Mouse (Mus musculus) CD8-positive naive resting alpha-beta T cell, adult 57 days (primary cell): ENCODE data around the gene Tns2. TPM values are rescaled to one million over a fixed set of nuclear protein-coding genes. Genes with fewer than 3 reads are reported as not detected.

Experiments used
- total RNA-seq: library from RNA; stranded (reverse); gene quantifications from one replicate; pipeline ENCODE4 v1.2.4, GENCODE M21; 2023

Tns2 gene
- 0.73 TPM for total RNA-seq

DNA sequence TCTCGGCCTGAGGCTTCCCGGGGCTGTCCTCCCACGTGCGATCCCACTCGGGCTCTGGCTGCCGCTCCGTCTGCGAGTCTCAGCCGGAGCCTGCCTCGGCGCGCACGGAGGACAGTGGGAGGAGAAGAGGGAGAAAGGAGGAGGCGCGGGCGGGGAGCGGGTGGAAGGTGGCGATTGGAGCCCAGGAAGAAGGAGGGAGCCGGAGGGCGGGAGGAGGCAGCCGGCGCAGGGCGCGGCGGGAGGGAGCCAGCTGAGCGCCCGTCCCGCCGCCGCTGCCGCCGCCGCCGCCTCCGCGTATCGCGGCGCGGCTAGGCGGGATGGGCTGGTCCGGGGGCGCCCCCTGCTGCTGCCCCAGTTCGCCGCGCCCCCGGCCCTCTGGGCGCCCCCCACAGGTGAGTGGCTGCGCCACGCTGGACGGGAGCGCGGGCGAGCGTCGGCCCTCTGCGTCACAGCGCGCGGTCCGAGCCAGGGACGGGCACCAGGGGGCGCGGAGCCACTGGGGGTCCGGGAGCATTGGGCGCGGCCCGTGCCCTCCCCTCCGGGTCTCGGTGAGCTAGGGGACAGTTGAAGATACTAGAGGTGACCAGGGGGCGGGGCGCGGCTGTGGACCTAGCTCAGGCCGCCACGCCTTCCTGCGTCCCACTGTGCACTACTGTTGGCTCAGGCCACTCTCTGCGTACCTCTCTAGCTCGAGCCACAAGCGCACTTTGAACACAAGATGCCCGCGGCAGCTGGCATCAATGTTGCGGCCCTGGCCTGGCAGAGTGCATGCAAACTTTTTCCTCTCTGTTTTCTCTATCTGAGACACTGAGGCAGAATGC, at the start of gene Tns2:
Tns2 (plus strand) TSS at position 253 of the 821 bp plus-strand sequence.

DNA sequence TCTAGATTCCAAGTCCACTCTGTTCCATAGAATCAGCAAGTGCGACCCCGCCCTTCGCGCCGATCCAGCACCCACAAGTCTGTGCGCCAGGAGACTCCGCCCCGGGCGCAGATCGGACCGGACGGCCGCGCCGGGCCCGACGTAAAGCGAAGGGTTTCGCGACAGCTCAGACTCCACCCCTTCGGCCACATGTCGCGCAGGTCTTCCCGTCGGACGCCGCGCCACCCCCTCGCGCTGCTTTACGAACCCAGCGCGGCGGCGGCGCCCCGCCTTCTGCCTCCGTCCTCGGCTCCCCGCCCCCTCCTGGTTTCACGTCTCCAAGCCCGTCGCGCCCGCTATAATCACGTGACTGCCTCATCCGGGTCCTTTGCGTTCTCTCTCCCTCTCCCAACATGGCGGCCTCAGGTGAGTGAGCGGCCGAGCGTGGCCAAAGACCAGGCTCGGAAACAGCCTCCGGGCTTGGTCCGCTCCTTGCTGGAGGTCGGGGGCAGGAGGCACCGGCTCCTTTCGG, 26.6 kb upstream of the Tns2 start, which contains the start of gene Eif4b:
Eif4b (plus strand) TSS at position 215 of the 511 bp plus-strand sequence.

DNA sequence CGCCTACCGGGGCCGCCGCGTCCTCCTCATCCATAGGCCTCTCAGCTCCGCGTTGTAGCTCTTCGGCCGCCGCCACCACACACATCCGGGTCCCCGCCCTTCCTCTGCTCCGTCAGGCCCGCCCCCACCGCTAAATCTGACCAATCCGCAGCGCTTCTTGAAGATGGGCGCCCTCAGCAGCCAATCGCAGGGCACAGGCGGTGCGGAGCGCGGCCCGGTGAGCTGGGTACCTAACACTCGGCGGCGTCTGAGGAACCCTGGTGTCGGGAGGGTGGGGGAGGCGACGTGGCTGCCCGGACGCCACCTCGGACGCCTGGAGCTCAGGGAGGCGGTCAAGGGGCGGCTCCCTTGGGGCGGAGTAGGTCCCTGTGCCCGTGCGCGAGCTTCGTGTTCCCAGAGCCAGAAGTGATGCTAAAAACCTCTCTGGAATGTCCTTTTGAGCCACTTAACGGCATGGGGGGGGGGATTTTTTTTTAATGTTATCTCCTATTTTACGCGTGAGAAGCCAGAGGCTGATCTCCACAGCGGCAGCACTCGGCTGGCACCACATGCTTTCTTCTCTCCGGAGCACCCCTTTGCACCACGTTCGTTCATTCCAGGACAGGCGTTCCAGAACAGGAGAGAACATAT, 36.0 kb downstream of the Tns2 start, which contains the start of gene Spryd3:
Spryd3 (minus strand) TSS at position 106 of the 630 bp plus-strand sequence.

GRCm38 (mm10) chr15:102144274-102144711, 44.1 kb downstream of the Tns2 start, which contains the start of gene Igfbp6:
Igfbp6 (plus strand) TSS chr15:102144362.

GRCm38 (mm10) chr15:102150301-102151135, 50.3 kb downstream of the Tns2 start, which contains the start of gene Soat2:
Soat2 (plus strand) TSS chr15:102150526.

Other genes with a start within 250 kb of the Tns2 start
- gene Krt1, start 249.6 kb upstream of the Tns2 start, total RNA-seq = not detected
- not detected for gene Krt77, start 230.7 kb upstream of the Tns2 start, total RNA-seq
- gene Krt76, start 207.5 kb upstream of the Tns2 start, total RNA-seq = not detected
- not detected for gene Krt4, start 175.7 kb upstream of the Tns2 start, total RNA-seq
- not detected for gene Krt79, start 160.1 kb upstream of the Tns2 start, total RNA-seq
- gene Krt78, start 146.1 kb upstream of the Tns2 start, total RNA-seq = not detected
- not detected for gene Krt8, start 95.9 kb upstream of the Tns2 start, total RNA-seq
- not detected for gene Krt18, start 72.2 kb upstream of the Tns2 start, total RNA-seq
- gene Eif4b, start 26.6 kb upstream of the Tns2 start, total RNA-seq = 270 TPM
- gene Spryd3, start 35.8 kb downstream of the Tns2 start, total RNA-seq = 29.8 TPM
- not detected for gene Igfbp6, start 43.9 kb downstream of the Tns2 start, total RNA-seq
- gene Soat2, start 50.1 kb downstream of the Tns2 start, total RNA-seq = 0.67 TPM
- gene Zfp740, start 102.8 kb downstream of the Tns2 start, total RNA-seq = 97.8 TPM
- gene Csad, start 104.3 kb downstream of the Tns2 start, total RNA-seq = 22.1 TPM
- 752 TPM for gene Itgb7, start 131.5 kb downstream of the Tns2 start, total RNA-seq
- gene Rarg, start 157.1 kb downstream of the Tns2 start, total RNA-seq = 64.3 TPM
- not detected for gene Gm9918, start 170.2 kb downstream of the Tns2 start, total RNA-seq
- gene Mfsd5, start 179.0 kb downstream of the Tns2 start, total RNA-seq = 27.1 TPM
- 2.3 TPM for gene Espl1, start 195.9 kb downstream of the Tns2 start, total RNA-seq
- 504 TPM for gene Pfdn5, start 225.7 kb downstream of the Tns2 start, total RNA-seq
- 63.5 TPM for gene Myg1, start 231.3 kb downstream of the Tns2 start, total RNA-seq